Mouse (Mus musculus) G1E-ER4 (cell line): ENCODE results near the gene Duxf3. TPM values are rescaled to one million over a fixed set of nuclear protein-coding genes. Genes with fewer than 3 reads are reported as not detected.
"Not testable (repeated sequence)": the region's sequence is repeated elsewhere in the genome, so short reads cannot be mapped to it uniquely, and the experiment has no call there.

ENCODE experiments used
- GATA1 ChIP-seq: IDR thresholded peaks from one replicate; pipeline ENCODE4 v1.8.0; 2012; ENCODE audit warnings: low read length, inconsistent platforms
- polyA plus RNA-seq: library from polyadenylated mRNA; stranded (reverse); fragments of >175 nt; gene quantifications from 2 replicates; pipeline ENCODE4 v1.2.3, GENCODE M21; 2012

Gene Duxf3
- not detected in 2 replicates for polyA plus RNA-seq

DNA sequence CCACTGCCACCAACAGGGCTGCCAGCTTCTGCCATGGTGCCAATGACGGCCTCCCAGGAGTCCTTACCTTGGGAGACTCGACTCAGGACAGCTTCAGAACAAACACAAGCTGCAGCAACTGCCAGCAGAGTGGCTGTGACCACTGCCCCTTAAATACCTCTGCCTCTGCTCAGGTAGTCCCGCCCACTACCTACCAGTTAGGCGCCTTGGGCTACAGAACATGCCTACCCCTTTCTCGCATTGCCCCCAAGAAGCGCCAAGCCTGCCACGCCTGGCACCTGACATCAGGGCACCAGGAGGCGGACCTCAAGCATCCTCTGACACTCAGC, at the start of gene Duxf3:
Gene Duxf3, minus strand, starts transcription at position 35 of the 329 bp plus-strand sequence.
- not testable (repeated sequence) for TF ChIP-seq GATA1

GRCm38 (mm10) chr10:58282238-58282637, 49.8 kb upstream of the Duxf3 start:
- no peak for TF ChIP-seq GATA1

DNA sequence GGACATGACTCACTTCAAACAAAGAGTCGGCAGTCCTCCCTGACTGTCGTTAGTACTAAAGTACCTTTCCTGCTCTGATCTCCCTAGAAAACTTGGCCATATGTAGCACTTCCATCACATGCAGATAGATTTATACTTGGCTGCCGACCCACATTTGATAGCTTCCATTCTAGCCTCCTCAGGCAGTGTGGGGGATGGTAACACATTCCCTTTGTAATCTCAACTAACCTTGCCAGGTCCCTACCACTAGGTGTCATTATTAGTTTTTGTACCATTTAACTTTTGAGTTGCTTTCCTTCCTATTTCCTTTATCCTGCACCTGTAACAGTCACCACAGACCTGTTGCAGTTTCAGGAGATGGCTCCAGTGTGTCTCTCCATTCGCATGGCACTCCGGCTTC, 26.0 kb upstream of the Duxf3 start:
- TF ChIP-seq GATA1, result no peak

GRCm38 (mm10) chr10:58255954-58256353, 23.5 kb upstream of the Duxf3 start:
- TF ChIP-seq GATA1, result no peak

- no peak for TF ChIP-seq GATA1
These were observed 22.9 kb upstream of the Duxf3 start, which contains the start of gene Gcc2 for GRCm38 (mm10) chr10:58255213-58255892. TSS of gene Gcc2 (plus strand) at chr10:58255497.

GRCm38 (mm10) chr10:58254635-58255175, 22.2 kb upstream of the Duxf3 start:
- TF ChIP-seq GATA1, result no peak

GRCm38 (mm10) chr10:58249535-58249934, 17.1 kb upstream of the Duxf3 start:
- no peak for TF ChIP-seq GATA1

- TF ChIP-seq GATA1, result no peak
These were observed 4.1 kb upstream of the Duxf3 start, which contains the start of gene Gm4981 for GRCm38 (mm10) chr10:58236613-58237012. TSS of gene Gm4981 (minus strand) at chr10:58236701.

GRCm38 (mm10) chr10:58224827-58225785, 7.4 kb downstream of the Duxf3 start, which contains the start of gene AW822073:
TSS of gene AW822073 (minus strand) at chr10:58224930.
- not testable (repeated sequence) for TF ChIP-seq GATA1

GRCm38 (mm10) chr10:58220726-58221125, 11.7 kb downstream of the Duxf3 start:
- no peak for TF ChIP-seq GATA1

GRCm38 (mm10) chr10:58217366-58217765, 15.1 kb downstream of the Duxf3 start:
- TF ChIP-seq GATA1, result no peak

DNA sequence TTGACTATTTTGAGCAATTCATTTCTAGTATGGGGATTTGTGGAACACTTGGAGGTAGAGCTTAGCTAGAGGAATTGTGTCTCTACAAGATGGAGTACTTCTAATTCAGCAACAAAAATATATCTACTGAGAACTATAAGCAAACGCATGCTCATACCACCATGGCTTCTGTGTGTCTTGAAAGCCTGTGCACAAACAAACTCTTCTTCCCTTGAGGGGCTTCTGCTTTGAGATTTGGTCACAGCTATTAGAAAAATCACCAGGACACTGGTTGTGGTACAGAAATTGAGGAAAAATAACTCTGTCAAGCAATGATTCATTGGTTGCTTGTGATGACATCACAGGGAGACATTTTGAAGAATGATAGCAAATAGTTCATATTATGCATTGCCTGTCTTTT, 17.1 kb downstream of the Duxf3 start:
- no peak for TF ChIP-seq GATA1

DNA sequence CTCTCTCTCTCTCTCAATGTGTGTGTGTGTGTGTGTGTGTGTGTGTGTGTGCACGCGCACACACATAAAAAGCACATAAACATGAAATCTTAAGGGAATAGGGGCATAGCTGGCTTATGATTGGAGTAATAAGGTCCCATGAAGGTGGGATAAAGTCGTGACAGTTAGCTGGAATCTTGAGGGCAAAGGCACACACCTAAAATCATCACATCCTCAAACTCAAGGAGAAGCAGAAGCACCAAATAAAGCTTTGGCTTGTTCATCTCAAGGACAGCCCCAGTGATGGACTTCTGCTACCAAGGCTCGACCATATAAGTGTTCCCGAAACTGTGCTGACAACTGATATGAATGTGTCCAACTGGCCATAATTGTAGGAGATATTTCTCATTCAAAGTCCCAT, 17.5 kb downstream of the Duxf3 start:
- TF ChIP-seq GATA1, result no peak

DNA sequence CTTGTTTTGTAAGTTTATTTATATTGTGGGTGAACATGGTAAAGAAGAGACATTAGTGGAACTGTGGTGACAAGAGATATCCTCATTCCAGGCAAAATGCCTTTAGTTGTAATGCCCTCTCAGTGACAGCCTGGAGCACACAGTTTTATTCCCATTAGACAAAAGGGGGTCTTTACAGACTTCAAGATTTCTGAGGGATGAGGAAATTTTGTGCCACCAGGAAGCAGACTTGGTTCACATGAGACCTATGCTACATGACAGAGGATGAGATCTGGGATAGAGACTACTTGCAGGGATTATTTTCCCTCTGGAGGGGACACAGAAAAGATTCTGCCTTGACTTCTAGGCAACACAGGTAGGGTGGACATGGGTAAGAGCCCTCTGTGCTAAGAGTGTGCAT, 18.0 kb downstream of the Duxf3 start:
- no peak for TF ChIP-seq GATA1

DNA sequence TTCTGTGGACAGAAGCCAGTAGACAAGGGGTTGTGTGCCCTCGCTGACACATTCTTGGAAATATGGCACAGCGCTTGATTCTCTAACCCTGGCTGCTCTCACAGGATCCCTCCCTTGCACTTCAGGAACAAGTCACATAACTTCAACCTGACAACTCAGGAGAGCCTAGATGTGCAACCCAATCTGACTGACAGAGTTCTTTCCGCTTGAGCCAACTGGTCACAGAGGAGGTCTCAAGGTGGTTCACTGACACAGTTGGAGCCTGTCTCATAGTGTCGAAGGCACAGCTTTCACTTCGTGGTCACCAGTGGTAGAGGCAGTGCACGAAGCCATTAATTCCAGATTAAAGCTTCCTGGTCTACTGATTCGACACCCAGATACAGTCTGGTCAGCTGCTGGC, 20.2 kb downstream of the Duxf3 start:
- TF ChIP-seq GATA1, result no peak

DNA sequence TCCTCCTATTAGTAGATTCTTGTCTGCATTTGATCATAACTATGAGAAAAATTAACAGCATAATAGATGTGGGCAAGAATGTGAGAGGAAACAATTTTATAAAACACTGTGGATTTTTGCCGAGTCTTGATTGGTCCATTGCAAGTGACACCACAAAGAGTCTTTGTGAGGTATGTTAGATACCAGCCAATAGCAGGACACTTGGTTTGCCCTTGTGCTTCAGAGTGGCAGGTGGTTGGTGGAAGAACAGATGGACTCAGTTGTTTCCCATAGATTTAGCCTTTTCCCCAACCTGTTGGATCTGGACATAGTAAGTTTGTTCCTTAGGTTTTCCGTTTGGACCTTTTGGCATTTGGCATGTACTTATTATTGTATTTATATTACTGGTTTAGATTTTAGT, 21.3 kb downstream of the Duxf3 start:
- no peak for TF ChIP-seq GATA1
